Mouse (Mus musculus): ENCODE results near the gene Aldh6a1. TPM values are rescaled to one million over a fixed set of nuclear protein-coding genes. Genes with fewer than 3 reads are reported as not detected.

Gene Aldh6a1
- polyA plus RNA-seq, 1 experiment from 2014 or later, result 31.4 TPM

DNA sequence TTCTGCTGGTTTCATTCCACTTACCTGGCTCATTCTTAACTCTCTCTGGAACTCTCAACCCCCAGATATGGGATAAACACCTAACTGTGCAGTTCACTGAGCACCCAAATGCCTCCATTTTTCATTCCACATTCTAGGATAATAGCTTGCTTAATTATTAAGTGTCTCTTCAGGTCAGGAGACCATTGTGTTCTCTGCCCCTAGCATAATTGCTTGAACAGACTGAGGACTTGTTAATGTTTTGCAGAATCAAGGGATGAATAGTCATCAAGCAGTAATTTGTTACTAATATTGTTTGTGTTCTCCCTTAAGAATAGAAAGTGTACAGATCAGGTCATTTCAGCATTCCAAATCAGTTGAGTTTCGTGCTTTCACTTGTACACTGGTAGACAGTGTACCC lies 3.4 kb downstream of the Aldh6a1 start:
- Histone ChIP-seq H3K4me3 (ENCODE audit: low read depth, low read length) (no peak overlapping the region), H3K9ac (replicated peaks; ENCODE audit: low read length) (no peak overlapping the region), H3K27ac (replicated peaks; ENCODE audit: low read depth, low read length) (no peak overlapping the region), H3K9me3 (replicated peaks; ENCODE audit: control insufficient read depth, low read length) (no peaks in the 10 kb centered on the region), H3K4me2 (ENCODE audit: low read depth, low read length) (no peak overlapping the region), H3K36me3 (replicated peaks; ENCODE audit: control insufficient read depth, insufficient read depth, low read depth, low read length) (no peaks in the 10 kb centered on the region), H3K27me3 (ENCODE audit: control insufficient read depth, insufficient read depth, low read length) (no peaks in the 10 kb centered on the region), H3K4me1 (ENCODE audit: control insufficient read depth, insufficient read depth, low read length) (no peaks in the 10 kb centered on the region)
- WGBS, result 82% methylated on average over 1 of the region's 1 CpGs
- DNase-seq (ENCODE audit: low spot score) (no peak), ATAC-seq (replicated peaks; ENCODE audit: insufficient number of reproducible peaks, low FRiP score, low TSS enrichment, low read depth) (no peak)

GRCm38 (mm10) chr12:84442526-84442925 lies 8.3 kb downstream of the Aldh6a1 start:
- H3K4me3 ChIP-seq (ENCODE audit: low read depth, low read length), result no peak overlapping the region
- DNase-seq (ENCODE audit: low spot score) (no peak), ATAC-seq (replicated peaks; ENCODE audit: insufficient number of reproducible peaks, low FRiP score, low TSS enrichment, low read depth) (no peak)
- no peaks in the 10 kb centered on the region for H3K4me1 ChIP-seq (ENCODE audit: control insufficient read depth, insufficient read depth, low read length)
- 69% methylated on average over 4 of the region's 4 CpGs for WGBS
- H3K27me3 ChIP-seq (ENCODE audit: control insufficient read depth, insufficient read depth, low read length), result no peaks in the 10 kb centered on the region
- H3K9me3 ChIP-seq (replicated peaks; ENCODE audit: control insufficient read depth, low read length), result no peaks in the 10 kb centered on the region
- no peak overlapping the region for H3K27ac ChIP-seq (replicated peaks; ENCODE audit: low read depth, low read length)
- H3K36me3 ChIP-seq (replicated peaks; ENCODE audit: control insufficient read depth, insufficient read depth, low read depth, low read length), result no peaks in the 10 kb centered on the region
- no peak overlapping the region for H3K4me2 ChIP-seq (ENCODE audit: low read depth, low read length)
- H3K9ac ChIP-seq (replicated peaks; ENCODE audit: low read length), result no peak overlapping the region

GRCm38 (mm10) chr12:84438697-84439096 lies 12.1 kb downstream of the Aldh6a1 start:
- Histone ChIP-seq H3K27me3 (ENCODE audit: control insufficient read depth, insufficient read depth, low read length) (no peaks in the 10 kb centered on the region), H3K4me2 (ENCODE audit: low read depth, low read length) (no peak overlapping the region), H3K36me3 (replicated peaks; ENCODE audit: control insufficient read depth, insufficient read depth, low read depth, low read length) (no peaks in the 10 kb centered on the region), H3K27ac (replicated peaks; ENCODE audit: low read depth, low read length) (no peak overlapping the region), H3K4me1 (ENCODE audit: control insufficient read depth, insufficient read depth, low read length) (no peaks in the 10 kb centered on the region), H3K9me3 (replicated peaks; ENCODE audit: control insufficient read depth, low read length) (no peaks in the 10 kb centered on the region), H3K9ac (replicated peaks; ENCODE audit: low read length) (no peak overlapping the region), H3K4me3 (ENCODE audit: low read depth, low read length) (no peak overlapping the region)
- WGBS, result 67% methylated on average over 2 of the region's 2 CpGs
- ATAC-seq (replicated peaks; ENCODE audit: insufficient number of reproducible peaks, low FRiP score, low TSS enrichment, low read depth) (no peak), DNase-seq (ENCODE audit: low spot score) (no peak)

DNA sequence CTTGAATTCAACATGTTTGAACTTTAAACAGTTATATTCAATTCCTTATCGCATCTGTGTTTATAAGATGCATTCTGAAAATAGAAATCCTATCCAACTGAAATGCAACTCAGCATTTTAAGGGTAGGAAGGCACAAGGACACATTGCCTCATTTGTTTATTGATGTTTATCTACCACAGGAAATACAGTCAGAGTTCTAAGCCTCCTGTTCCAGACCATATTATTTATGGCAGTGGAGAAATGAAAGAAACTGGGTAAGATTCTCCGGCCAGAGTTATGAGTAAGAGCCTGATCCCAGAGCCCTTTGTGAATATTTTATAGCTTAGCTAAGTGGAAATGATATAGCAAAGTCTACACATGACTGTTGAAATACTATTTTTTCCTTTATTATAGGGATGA lies 21.0 kb downstream of the Aldh6a1 start:
- ATAC-seq (replicated peaks; ENCODE audit: insufficient number of reproducible peaks, low FRiP score, low TSS enrichment, low read depth) (no peak), DNase-seq (ENCODE audit: low spot score) (no peak)
- 92% methylated on average over 2 of the region's 2 CpGs for WGBS
- Histone ChIP-seq H3K4me2 (ENCODE audit: low read depth, low read length) (no peak overlapping the region), H3K9me3 (replicated peaks; ENCODE audit: control insufficient read depth, low read length) (no peaks in the 10 kb centered on the region), H3K27me3 (ENCODE audit: control insufficient read depth, insufficient read depth, low read length) (no peaks in the 10 kb centered on the region), H3K9ac (replicated peaks; ENCODE audit: low read length) (no peak overlapping the region), H3K27ac (replicated peaks; ENCODE audit: low read depth, low read length) (no peak overlapping the region), H3K36me3 (replicated peaks; ENCODE audit: control insufficient read depth, insufficient read depth, low read depth, low read length) (no peaks in the 10 kb centered on the region), H3K4me1 (ENCODE audit: control insufficient read depth, insufficient read depth, low read length) (no peaks in the 10 kb centered on the region), H3K4me3 (ENCODE audit: low read depth, low read length) (no peak overlapping the region)

DNA sequence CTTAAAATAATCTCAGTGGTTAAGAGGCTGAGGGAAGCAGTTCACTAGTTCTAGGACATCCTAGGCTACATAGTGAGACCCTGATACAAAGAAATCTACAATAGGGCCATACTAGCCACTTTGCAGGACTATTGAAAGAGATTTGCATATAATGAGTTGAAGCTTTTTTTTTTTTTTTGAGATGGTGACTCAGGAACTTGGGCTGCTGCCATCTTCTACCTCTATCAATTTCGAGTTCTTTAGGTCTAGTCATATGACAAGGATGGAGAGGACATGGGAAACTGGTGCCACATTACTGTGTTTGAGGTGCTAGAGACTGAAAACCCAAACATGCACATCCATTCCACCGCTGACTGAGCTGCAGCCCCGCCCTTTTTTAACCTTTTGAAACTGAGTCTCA lies 26.8 kb downstream of the Aldh6a1 start:
- H3K27me3 ChIP-seq (ENCODE audit: control insufficient read depth, insufficient read depth, low read length), result no peaks in the 10 kb centered on the region
- H3K27ac ChIP-seq (replicated peaks; ENCODE audit: low read depth, low read length), result no peak overlapping the region
- no peak overlapping the region for H3K4me2 ChIP-seq (ENCODE audit: low read depth, low read length)
- H3K9ac ChIP-seq (replicated peaks; ENCODE audit: low read length), result no peak overlapping the region
- no peaks in the 10 kb centered on the region for H3K36me3 ChIP-seq (replicated peaks; ENCODE audit: control insufficient read depth, insufficient read depth, low read depth, low read length)
- ATAC-seq (replicated peaks; ENCODE audit: insufficient number of reproducible peaks, low FRiP score, low TSS enrichment, low read depth), result no peak
- H3K4me3 ChIP-seq (ENCODE audit: low read depth, low read length), result no peak overlapping the region
- WGBS, result 75% methylated on average over 3 of the region's 3 CpGs
- no peaks in the 10 kb centered on the region for H3K9me3 ChIP-seq (replicated peaks; ENCODE audit: control insufficient read depth, low read length)
- DNase-seq (ENCODE audit: low spot score), result no peak
- H3K4me1 ChIP-seq (ENCODE audit: control insufficient read depth, insufficient read depth, low read length), result no peaks in the 10 kb centered on the region

GRCm38 (mm10) chr12:84417605-84417922 lies 33.2 kb downstream of the Aldh6a1 start:
- no peak for DNase-seq (ENCODE audit: low spot score)
- ATAC-seq (replicated peaks; ENCODE audit: insufficient number of reproducible peaks, low FRiP score, low TSS enrichment, low read depth), result no peak; the same call in 1 of the 2 replicates
- Histone ChIP-seq H3K9me3 (replicated peaks; ENCODE audit: control insufficient read depth, low read length) (no peaks in the 10 kb centered on the region), H3K27ac (replicated peaks; ENCODE audit: low read depth, low read length) (no peak overlapping the region), H3K9ac (replicated peaks; ENCODE audit: low read length) (peak overlapping the region; percentile 60), H3K36me3 (replicated peaks; ENCODE audit: control insufficient read depth, insufficient read depth, low read depth, low read length) (no peaks in the 10 kb centered on the region), H3K4me2 (ENCODE audit: low read depth, low read length) (peak overlapping the region; percentile 53), H3K4me1 (ENCODE audit: control insufficient read depth, insufficient read depth, low read length) (no peaks in the 10 kb centered on the region), H3K27me3 (ENCODE audit: control insufficient read depth, insufficient read depth, low read length) (no peaks in the 10 kb centered on the region), H3K4me3 (ENCODE audit: low read depth, low read length) (peak overlapping the region; percentile 44)
- 37% methylated on average over 18 of the region's 18 CpGs for WGBS

DNA sequence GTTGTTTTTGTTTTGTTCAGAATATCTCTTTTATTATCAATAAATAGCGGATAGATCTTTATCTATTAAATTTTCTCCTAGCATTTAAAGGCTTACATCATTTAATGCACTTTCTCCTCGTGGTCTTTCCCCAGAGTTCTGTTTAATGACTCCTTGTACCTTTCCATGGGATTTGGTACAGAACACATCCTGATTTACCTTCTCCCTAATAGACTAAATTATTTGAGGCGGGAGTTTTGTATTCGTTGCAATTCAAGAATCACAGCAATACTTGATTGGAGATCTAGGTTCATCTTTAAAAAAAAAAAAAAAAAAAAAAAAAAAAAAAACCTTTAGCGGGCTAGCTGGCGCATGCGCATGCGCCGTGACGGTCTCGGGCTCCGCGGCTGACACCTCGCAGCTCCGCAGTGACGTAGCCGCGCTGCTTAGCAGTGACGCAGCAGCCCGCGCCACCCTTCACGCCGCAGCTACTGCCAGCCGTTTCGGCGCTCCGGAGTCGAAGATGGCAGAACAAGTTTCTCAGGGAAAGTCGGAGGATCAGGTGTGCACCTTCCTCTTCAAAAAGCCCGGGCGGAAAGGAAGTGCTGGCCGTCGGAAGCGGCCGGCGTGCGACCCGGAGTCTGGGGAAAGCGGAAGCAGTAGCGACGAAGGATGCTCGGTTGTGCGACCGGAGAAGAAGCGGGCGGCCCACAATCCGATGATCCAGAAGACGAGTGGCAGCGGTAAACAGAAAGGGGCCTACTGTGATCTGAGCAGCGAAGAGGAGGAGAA lies 33.8 kb downstream of the Aldh6a1 start, which contains the start of gene Rnf113a2:
Gene Rnf113a2, plus strand, starts transcription at position 363 of the 771 bp plus-strand sequence.
- Histone ChIP-seq H3K4me1 (ENCODE audit: control insufficient read depth, insufficient read depth, low read length) (no peaks in the 10 kb centered on the region), H3K27me3 (ENCODE audit: control insufficient read depth, insufficient read depth, low read length) (no peaks in the 10 kb centered on the region), H3K4me2 (ENCODE audit: low read depth, low read length) (peak within 1 kb of the TSS; percentile 53), H3K36me3 (replicated peaks; ENCODE audit: control insufficient read depth, insufficient read depth, low read depth, low read length) (no peaks in the 10 kb centered on the region), H3K9me3 (replicated peaks; ENCODE audit: control insufficient read depth, low read length) (no peaks in the 10 kb centered on the region), H3K27ac (replicated peaks; ENCODE audit: low read depth, low read length) (no peak within 1 kb of the TSS), H3K9ac (replicated peaks; ENCODE audit: low read length) (peak within 1 kb of the TSS; percentile 60), H3K4me3 (ENCODE audit: low read depth, low read length) (peak within 1 kb of the TSS; percentile 44)
- DNase-seq (ENCODE audit: low spot score) (peak; percentile 91), ATAC-seq (replicated peaks; ENCODE audit: insufficient number of reproducible peaks, low FRiP score, low TSS enrichment, low read depth) (peak; percentile 72; the same call in 1 of the 2 replicates)
- WGBS, result 3% methylated on average over 50 of the region's 50 CpGs

GRCm38 (mm10) chr12:84408819-84409507 lies 41.8 kb downstream of the Aldh6a1 start, which contains the start of the genes Entpd5 and Bbof1:
Gene Entpd5 (minus strand): TSS chr12:84409029.
Gene Bbof1 (plus strand): TSS chr12:84409071.
- H3K4me1 ChIP-seq (ENCODE audit: control insufficient read depth, insufficient read depth, low read length), result no peaks in the 10 kb centered on the region
- ATAC-seq (replicated peaks; ENCODE audit: insufficient number of reproducible peaks, low FRiP score, low TSS enrichment, low read depth) (peak; percentile 76), DNase-seq (ENCODE audit: low spot score) (peak; percentile 91)
- H3K27me3 ChIP-seq (ENCODE audit: control insufficient read depth, insufficient read depth, low read length), result no peaks in the 10 kb centered on the region
- under 1% methylated on average over 59 of the region's 63 CpGs for WGBS
- H3K4me2 ChIP-seq (ENCODE audit: low read depth, low read length), result peak within 1 kb of the TSS; percentile 95
- H3K9ac ChIP-seq (replicated peaks; ENCODE audit: low read length), result peak within 1 kb of the TSS; percentile 77
- peak within 1 kb of the TSS; percentile 70 for H3K4me3 ChIP-seq (ENCODE audit: low read depth, low read length)
- H3K27ac ChIP-seq (replicated peaks; ENCODE audit: low read depth, low read length), result 0 out of 2 replicates have a peak within 1 kb of the TSS, but pooled peaks have one; percentile 10
- H3K36me3 ChIP-seq (replicated peaks; ENCODE audit: control insufficient read depth, insufficient read depth, low read depth, low read length), result no peaks in the 10 kb centered on the region
- H3K9me3 ChIP-seq (replicated peaks; ENCODE audit: control insufficient read depth, low read length), result no peaks in the 10 kb centered on the region
